Mouse (Mus musculus): ENCODE data around the gene E130308A19Rik.

Gene E130308A19Rik

GRCm38 (mm10) chr4:59625998-59626910 lies at the start of gene E130308A19Rik:
TSS of gene E130308A19Rik (plus strand) at chr4:59626211.
- DNase-seq, result peak; percentile 74 to 78

- peak; percentile 9 to 12 for DNase-seq
These were observed 45.3 kb upstream of the E130308A19Rik start for GRCm38 (mm10) chr4:59580495-59581281.

GRCm38 (mm10) chr4:59581314-59582185 lies 44.5 kb upstream of the E130308A19Rik start, which contains the start of gene Hsdl2:
TSS of gene Hsdl2 (plus strand) at chr4:59581563.
- peak; percentile 99 for DNase-seq

- DNase-seq, result no peak
These were observed 43.8 kb upstream of the E130308A19Rik start for GRCm38 (mm10) chr4:59582186-59582585.

- no peak for DNase-seq
These were observed 40.9 kb upstream of the E130308A19Rik start for GRCm38 (mm10) chr4:59585097-59585496.

GRCm38 (mm10) chr4:59587215-59587871 lies 38.7 kb upstream of the E130308A19Rik start:
- no peak for DNase-seq

- DNase-seq, result no peak
These were observed 38.2 kb upstream of the E130308A19Rik start for GRCm38 (mm10) chr4:59587872-59588226.

- no peak for DNase-seq
These were observed 31.4 kb upstream of the E130308A19Rik start for GRCm38 (mm10) chr4:59594614-59595013.

GRCm38 (mm10) chr4:59596556-59596955 lies 29.5 kb upstream of the E130308A19Rik start:
- no peak for DNase-seq

GRCm38 (mm10) chr4:59602704-59603103 lies 23.3 kb upstream of the E130308A19Rik start:
- DNase-seq, result no peak

GRCm38 (mm10) chr4:59604892-59605291 lies 21.1 kb upstream of the E130308A19Rik start:
- DNase-seq, result no peak

- no peak for DNase-seq
These were observed 20.5 kb upstream of the E130308A19Rik start for GRCm38 (mm10) chr4:59605501-59605900.

- DNase-seq, result no peak
These were observed 15.6 kb upstream of the E130308A19Rik start for GRCm38 (mm10) chr4:59610411-59610810.

- DNase-seq, result no peak
These were observed 11.0 kb upstream of the E130308A19Rik start for GRCm38 (mm10) chr4:59614986-59615385.

GRCm38 (mm10) chr4:59619611-59620245 lies 6.3 kb upstream of the E130308A19Rik start:
- no peak for DNase-seq

- no peak for DNase-seq
These were observed 374 bp upstream of the E130308A19Rik start for GRCm38 (mm10) chr4:59625676-59625997.

GRCm38 (mm10) chr4:59628255-59628654 lies 2.2 kb downstream of the E130308A19Rik start:
- DNase-seq, result no peak

GRCm38 (mm10) chr4:59629076-59629874 lies 3.3 kb downstream of the E130308A19Rik start:
- no peak for DNase-seq

GRCm38 (mm10) chr4:59630122-59630521 lies 4.1 kb downstream of the E130308A19Rik start:
- no peak for DNase-seq

- no peak for DNase-seq
These were observed 8.5 kb downstream of the E130308A19Rik start for GRCm38 (mm10) chr4:59634532-59634931.

GRCm38 (mm10) chr4:59639163-59639562 lies 13.2 kb downstream of the E130308A19Rik start:
- no peak for DNase-seq
